Mouse (Mus musculus): ENCODE data around the gene Zbtb34. TPM values are rescaled to one million over a fixed set of nuclear protein-coding genes. Genes with fewer than 3 reads are reported as not detected.
A peak's percentile ranks its signal among the peaks of the same experiment; 100 is the strongest.

Zbtb34 gene
- polyA plus RNA-seq, 1 experiment from 2014 or later, result 9.2 TPM

GRCm38 (mm10) chr2:33371648-33372408 is 59.3 kb downstream of the Zbtb34 start:
- no peak overlapping the region; the same call in 1 of the 2 replicates for H3K9ac ChIP-seq (replicated peaks; ENCODE audit: low read length)
- peak overlapping the region; percentile 72 for H3K4me2 ChIP-seq (ENCODE audit: low read length)
- ATAC-seq (ENCODE audit: low FRiP score, low TSS enrichment) (no peak), DNase-seq (peak; percentile 44)
- peak overlapping the region; percentile 68; the same call in 1 of the 2 replicates for H3K4me3 ChIP-seq (replicated peaks; ENCODE audit: low read depth, low read length)
- 31% methylated on average over 18 of the region's 18 CpGs for WGBS
- peaks cover 14% of the 10 kb centered on the region for H3K4me1 ChIP-seq (ENCODE audit: control insufficient read depth, insufficient read depth, low read length)
- H3K27me3 ChIP-seq (ENCODE audit: control insufficient read depth, insufficient read depth, low read length), result no peaks in the 10 kb centered on the region
- H3K9me3 ChIP-seq (ENCODE audit: control insufficient read depth, low read length), result 0 out of 2 replicates have a peak, but pooled peaks cover 2% of the 10 kb centered on the region
- peaks cover 9% of the 10 kb centered on the region; the same call in 1 of the 2 replicates for H3K36me3 ChIP-seq (ENCODE audit: control insufficient read depth, insufficient read depth, low read length)
- H3K27ac ChIP-seq (replicated peaks; ENCODE audit: low read depth, low read length), result peak overlapping the region; percentile 99

DNA sequence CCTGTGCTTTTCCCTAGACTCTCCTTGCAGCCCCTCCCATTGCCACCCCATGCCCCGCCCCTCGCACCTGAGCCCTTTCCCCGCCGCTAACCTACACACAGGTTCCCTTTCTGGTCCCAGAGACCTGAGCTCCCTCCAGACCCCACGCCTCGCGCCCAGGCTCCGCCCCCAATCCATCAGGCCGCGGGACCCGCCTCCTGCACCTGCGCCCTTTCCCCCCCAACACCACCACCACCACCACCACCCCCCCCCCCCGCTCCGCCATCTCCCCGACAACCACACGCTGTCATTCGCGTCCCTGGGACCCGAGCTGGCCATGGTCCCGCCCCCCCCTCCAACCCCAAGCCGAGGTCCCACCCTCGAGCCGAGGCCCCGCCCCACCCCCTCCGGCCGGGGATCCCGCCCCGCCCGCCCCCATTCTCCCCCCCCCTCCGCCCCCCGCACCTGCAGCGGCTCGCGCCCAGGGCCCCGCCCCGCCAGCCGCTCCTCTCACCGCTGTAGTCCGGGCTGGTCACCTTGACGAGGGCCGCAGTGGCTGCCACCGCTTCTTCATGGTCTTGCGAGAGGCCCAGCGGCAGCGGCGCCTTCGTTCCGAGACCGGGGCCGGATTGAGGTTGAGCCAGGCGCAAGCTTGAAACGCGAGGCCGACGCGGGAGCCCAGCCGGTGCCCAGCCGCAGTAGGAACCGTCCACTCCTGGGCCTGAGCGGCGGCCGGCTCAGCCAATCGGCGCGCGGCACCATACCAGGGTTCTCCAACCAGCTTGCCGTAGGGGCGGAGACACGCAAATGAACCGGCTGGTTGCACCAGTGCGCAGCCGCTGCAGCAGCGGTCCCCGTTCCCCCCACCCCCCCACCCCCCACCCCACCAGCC is 60.1 kb downstream of the Zbtb34 start, which contains the start of gene Ralgps1:
Gene Ralgps1 (minus strand): TSS at position 710 of the 871 bp plus-strand sequence.
- H3K36me3 ChIP-seq (ENCODE audit: control insufficient read depth, insufficient read depth, low read length), result peaks cover 16% of the 10 kb centered on the region; the same call in 1 of the 2 replicates
- H3K4me1 ChIP-seq (ENCODE audit: control insufficient read depth, insufficient read depth, low read length), result peaks cover 18% of the 10 kb centered on the region
- H3K4me2 ChIP-seq (ENCODE audit: low read length), result peak within 1 kb of the TSS; percentile 72
- H3K27me3 ChIP-seq (ENCODE audit: control insufficient read depth, insufficient read depth, low read length), result no peaks in the 10 kb centered on the region
- H3K9me3 ChIP-seq (ENCODE audit: control insufficient read depth, low read length), result no peaks in the 10 kb centered on the region
- H3K27ac ChIP-seq (replicated peaks; ENCODE audit: low read depth, low read length), result peak within 1 kb of the TSS; percentile 99
- WGBS, result under 1% methylated on average over 60 of the region's 74 CpGs
- H3K9ac ChIP-seq (replicated peaks; ENCODE audit: low read length), result peak within 1 kb of the TSS; percentile 77
- DNase-seq, result peak; percentile 98
- peak within 1 kb of the TSS; percentile 68 for H3K4me3 ChIP-seq (replicated peaks; ENCODE audit: low read depth, low read length)
- peak; percentile 99 for ATAC-seq (ENCODE audit: low FRiP score, low TSS enrichment)

DNA sequence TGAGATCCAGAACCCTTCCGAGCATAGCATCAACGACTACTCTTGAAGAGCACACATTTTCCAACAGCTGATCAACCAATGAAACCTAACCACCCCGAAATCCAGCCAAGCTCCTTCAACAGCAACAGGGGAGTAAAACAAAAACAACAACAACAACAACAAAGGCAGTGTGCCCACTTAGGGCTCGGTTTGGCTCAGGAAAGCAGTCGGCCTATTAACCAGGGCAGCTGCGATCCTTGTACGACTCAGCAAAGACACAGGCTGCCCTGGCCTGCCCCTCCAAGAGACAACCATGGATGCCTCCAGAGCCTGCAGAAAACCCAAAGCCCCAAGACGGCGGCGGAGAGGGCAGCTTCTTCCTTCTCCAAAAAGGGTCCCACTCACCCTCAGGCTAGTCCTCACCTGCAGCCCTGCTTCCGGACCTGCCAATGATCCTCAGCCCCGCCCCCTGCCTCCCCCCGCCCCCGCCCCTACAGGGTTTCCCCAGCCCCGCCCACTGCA is 60.8 kb downstream of the Zbtb34 start:
- H3K36me3 ChIP-seq (ENCODE audit: control insufficient read depth, insufficient read depth, low read length), result peaks cover 16% of the 10 kb centered on the region; the same call in 1 of the 2 replicates
- peaks cover 23% of the 10 kb centered on the region for H3K4me1 ChIP-seq (ENCODE audit: control insufficient read depth, insufficient read depth, low read length)
- peak overlapping the region; percentile 77 for H3K9ac ChIP-seq (replicated peaks; ENCODE audit: low read length)
- peak overlapping the region; percentile 72 for H3K4me2 ChIP-seq (ENCODE audit: low read length)
- ATAC-seq (ENCODE audit: low FRiP score, low TSS enrichment) (peak; percentile 7; the same call in 1 of the 2 replicates), DNase-seq (no peak)
- no peaks in the 10 kb centered on the region for H3K27me3 ChIP-seq (ENCODE audit: control insufficient read depth, insufficient read depth, low read length)
- H3K4me3 ChIP-seq (replicated peaks; ENCODE audit: low read depth, low read length), result peak overlapping the region; percentile 68
- H3K27ac ChIP-seq (replicated peaks; ENCODE audit: low read depth, low read length), result peak overlapping the region; percentile 99
- no peaks in the 10 kb centered on the region for H3K9me3 ChIP-seq (ENCODE audit: control insufficient read depth, low read length)
- 12% methylated on average over 15 of the region's 15 CpGs for WGBS

GRCm38 (mm10) chr2:33369453-33369852 is 61.7 kb downstream of the Zbtb34 start:
- no peak for DNase-seq
- Histone ChIP-seq H3K4me2 (ENCODE audit: low read length) (no peak overlapping the region), H3K27ac (replicated peaks; ENCODE audit: low read depth, low read length) (no peak overlapping the region), H3K9me3 (ENCODE audit: control insufficient read depth, low read length) (no peaks in the 10 kb centered on the region), H3K27me3 (ENCODE audit: control insufficient read depth, insufficient read depth, low read length) (no peaks in the 10 kb centered on the region), H3K4me3 (replicated peaks; ENCODE audit: low read depth, low read length) (no peak overlapping the region), H3K36me3 (ENCODE audit: control insufficient read depth, insufficient read depth, low read length) (peaks cover 16% of the 10 kb centered on the region; the same call in 1 of the 2 replicates), H3K4me1 (ENCODE audit: control insufficient read depth, insufficient read depth, low read length) (peaks cover 26% of the 10 kb centered on the region), H3K9ac (replicated peaks; ENCODE audit: low read length) (no peak overlapping the region)
- 81% methylated on average over 3 of the region's 3 CpGs for WGBS
- ATAC-seq (ENCODE audit: low FRiP score, low TSS enrichment), result no peak

DNA sequence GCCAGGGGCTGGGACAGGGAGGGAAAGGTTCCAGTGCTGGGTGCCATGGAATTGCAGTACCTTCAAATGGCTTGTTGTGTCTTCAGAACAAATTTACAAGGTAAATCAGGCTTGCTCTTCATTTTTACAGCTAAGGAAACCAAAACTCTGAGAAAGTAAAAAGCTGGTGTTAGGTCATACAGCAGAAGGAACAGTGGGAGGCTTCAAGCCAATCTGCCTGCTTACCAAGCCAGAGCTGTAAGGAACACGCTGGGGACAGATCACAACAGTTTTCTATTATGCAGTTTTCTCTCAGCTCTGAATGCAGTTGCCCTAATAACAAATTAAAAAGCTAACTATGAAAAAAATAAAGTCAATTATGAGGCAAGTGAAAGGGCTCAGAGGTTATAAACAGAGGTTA is 62.6 kb downstream of the Zbtb34 start:
- peaks cover 26% of the 10 kb centered on the region for H3K4me1 ChIP-seq (ENCODE audit: control insufficient read depth, insufficient read depth, low read length)
- H3K4me3 ChIP-seq (replicated peaks; ENCODE audit: low read depth, low read length), result no peak overlapping the region
- H3K36me3 ChIP-seq (ENCODE audit: control insufficient read depth, insufficient read depth, low read length), result peaks cover 16% of the 10 kb centered on the region; the same call in 1 of the 2 replicates
- H3K27me3 ChIP-seq (ENCODE audit: control insufficient read depth, insufficient read depth, low read length), result no peaks in the 10 kb centered on the region
- H3K27ac ChIP-seq (replicated peaks; ENCODE audit: low read depth, low read length), result no peak overlapping the region
- ATAC-seq (ENCODE audit: low FRiP score, low TSS enrichment) (no peak), DNase-seq (no peak)
- no peak overlapping the region for H3K4me2 ChIP-seq (ENCODE audit: low read length)
- no peak overlapping the region for H3K9ac ChIP-seq (replicated peaks; ENCODE audit: low read length)
- H3K9me3 ChIP-seq (ENCODE audit: control insufficient read depth, low read length), result no peaks in the 10 kb centered on the region
- 87% methylated on average over 1 of the region's 1 CpGs for WGBS

DNA sequence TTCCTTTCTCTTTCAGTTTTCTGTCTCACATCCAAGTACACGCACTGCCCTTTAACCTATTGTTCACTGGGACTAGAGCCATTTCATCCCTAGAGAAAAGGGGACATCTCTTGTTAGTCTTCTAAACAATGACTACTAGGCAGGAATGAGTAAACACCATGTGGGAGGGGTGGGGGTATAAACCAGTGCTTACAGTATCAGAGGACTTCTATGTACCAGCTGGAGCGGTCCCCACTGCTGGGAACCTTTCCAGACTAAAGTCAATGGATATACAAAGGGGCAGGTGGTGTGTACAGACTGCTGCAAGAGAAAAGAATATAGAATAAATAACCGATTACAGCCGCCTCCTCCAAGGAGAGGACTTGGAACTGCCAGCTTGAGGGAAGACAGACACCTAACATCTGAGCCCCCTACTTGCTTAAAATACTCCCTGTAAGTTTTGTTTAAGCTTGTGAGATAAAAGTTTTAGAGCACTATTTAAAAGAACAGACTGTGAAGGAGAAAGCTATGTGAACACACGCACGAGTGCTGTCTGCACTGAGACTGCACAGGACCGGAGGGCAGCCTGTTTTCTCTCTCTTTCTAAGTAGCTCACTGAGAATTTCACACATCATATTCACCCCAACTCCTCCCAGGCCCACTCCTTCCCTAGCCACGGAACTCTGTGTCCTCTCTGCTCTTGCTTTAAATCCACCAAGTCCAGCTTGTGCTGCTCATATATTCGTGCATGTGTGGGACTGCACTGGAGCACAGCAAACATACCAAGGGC is 65.2 kb downstream of the Zbtb34 start:
- ATAC-seq (ENCODE audit: low FRiP score, low TSS enrichment) (peak; percentile 61; the same call in 1 of the 2 replicates), DNase-seq (peak; percentile 67)
- Histone ChIP-seq H3K4me1 (ENCODE audit: control insufficient read depth, insufficient read depth, low read length) (peaks cover 22% of the 10 kb centered on the region), H3K27ac (replicated peaks; ENCODE audit: low read depth, low read length) (peak overlapping the region; percentile 28; the same call in 1 of the 2 replicates), H3K4me3 (replicated peaks; ENCODE audit: low read depth, low read length) (no peak overlapping the region), H3K27me3 (ENCODE audit: control insufficient read depth, insufficient read depth, low read length) (no peaks in the 10 kb centered on the region), H3K36me3 (ENCODE audit: control insufficient read depth, insufficient read depth, low read length) (peaks cover 16% of the 10 kb centered on the region; the same call in 1 of the 2 replicates), H3K9ac (replicated peaks; ENCODE audit: low read length) (0 out of 2 replicates have a peak overlapping the region, but pooled peaks have one; percentile 0), H3K4me2 (ENCODE audit: low read length) (no peak overlapping the region), H3K9me3 (ENCODE audit: control insufficient read depth, low read length) (no peaks in the 10 kb centered on the region)
- WGBS, result 50% methylated on average over 9 of the region's 9 CpGs

GRCm38 (mm10) chr2:33364656-33365055 is 66.5 kb downstream of the Zbtb34 start:
- DNase-seq (no peak), ATAC-seq (ENCODE audit: low FRiP score, low TSS enrichment) (no peak)
- Histone ChIP-seq H3K4me2 (ENCODE audit: low read length) (no peak overlapping the region), H3K36me3 (ENCODE audit: control insufficient read depth, insufficient read depth, low read length) (peaks cover 16% of the 10 kb centered on the region; the same call in 1 of the 2 replicates), H3K9me3 (ENCODE audit: control insufficient read depth, low read length) (no peaks in the 10 kb centered on the region), H3K4me3 (replicated peaks; ENCODE audit: low read depth, low read length) (no peak overlapping the region), H3K27me3 (ENCODE audit: control insufficient read depth, insufficient read depth, low read length) (no peaks in the 10 kb centered on the region), H3K27ac (replicated peaks; ENCODE audit: low read depth, low read length) (no peak overlapping the region), H3K4me1 (ENCODE audit: control insufficient read depth, insufficient read depth, low read length) (peaks cover 14% of the 10 kb centered on the region), H3K9ac (replicated peaks; ENCODE audit: low read length) (no peak overlapping the region)
- 95% methylated on average over 4 of the region's 4 CpGs for WGBS

GRCm38 (mm10) chr2:33363890-33364289 is 67.2 kb downstream of the Zbtb34 start:
- H3K9me3 ChIP-seq (ENCODE audit: control insufficient read depth, low read length), result no peaks in the 10 kb centered on the region
- no peak overlapping the region for H3K9ac ChIP-seq (replicated peaks; ENCODE audit: low read length)
- DNase-seq (no peak), ATAC-seq (ENCODE audit: low FRiP score, low TSS enrichment) (no peak)
- WGBS, result 89% methylated on average over 4 of the region's 4 CpGs
- no peak overlapping the region for H3K4me3 ChIP-seq (replicated peaks; ENCODE audit: low read depth, low read length)
- H3K36me3 ChIP-seq (ENCODE audit: control insufficient read depth, insufficient read depth, low read length), result peaks cover 16% of the 10 kb centered on the region; the same call in 1 of the 2 replicates
- no peaks in the 10 kb centered on the region for H3K27me3 ChIP-seq (ENCODE audit: control insufficient read depth, insufficient read depth, low read length)
- peaks cover 14% of the 10 kb centered on the region for H3K4me1 ChIP-seq (ENCODE audit: control insufficient read depth, insufficient read depth, low read length)
- no peak overlapping the region for H3K4me2 ChIP-seq (ENCODE audit: low read length)
- H3K27ac ChIP-seq (replicated peaks; ENCODE audit: low read depth, low read length), result no peak overlapping the region

Data from midbrain, embryonic 14.5 days (tissue).